Mouse (Mus musculus): ENCODE data around the gene Ndufb2.

The Ndufb2 gene

GRCm38 (mm10) chr6:39592401-39593214 is at the start of gene Ndufb2:
TSS of gene Ndufb2 (plus strand) at chr6:39592574.
- DNase-seq, result peak; percentile 95 to 96

- no peak for DNase-seq
These were observed 49.5 kb upstream of the Ndufb2 start for GRCm38 (mm10) chr6:39542631-39543597.

GRCm38 (mm10) chr6:39543769-39544420 is 48.5 kb upstream of the Ndufb2 start:
- DNase-seq, result no peak

GRCm38 (mm10) chr6:39545474-39545873 is 46.9 kb upstream of the Ndufb2 start:
- no peak for DNase-seq

- DNase-seq, result no peak
These were observed 44.3 kb upstream of the Ndufb2 start for GRCm38 (mm10) chr6:39548030-39548429.

- DNase-seq, result no peak
These were observed 40.3 kb upstream of the Ndufb2 start for GRCm38 (mm10) chr6:39551981-39552636.

- no peak for DNase-seq
These were observed 37.3 kb upstream of the Ndufb2 start for GRCm38 (mm10) chr6:39554888-39555647.

GRCm38 (mm10) chr6:39555648-39555945 is 36.8 kb upstream of the Ndufb2 start:
- DNase-seq, result no peak

GRCm38 (mm10) chr6:39556900-39557659 is 35.3 kb upstream of the Ndufb2 start:
- DNase-seq, result peak; percentile 37 to 40

- DNase-seq, result peak; percentile 63 to 67
These were observed 34.6 kb upstream of the Ndufb2 start, which contains the start of gene Dennd2a for GRCm38 (mm10) chr6:39557723-39558261. TSS of gene Dennd2a (minus strand) at chr6:39557867.

GRCm38 (mm10) chr6:39559276-39559939 is 33.0 kb upstream of the Ndufb2 start:
- no peak for DNase-seq

- peak; percentile 75 to 92 for DNase-seq
These were observed 30.0 kb upstream of the Ndufb2 start for GRCm38 (mm10) chr6:39562166-39563015.

- peak in 1 of 2 experiments; percentile 41 for DNase-seq
These were observed 24.8 kb upstream of the Ndufb2 start for GRCm38 (mm10) chr6:39567528-39567927.

- no peak for DNase-seq
These were observed 21.9 kb upstream of the Ndufb2 start for GRCm38 (mm10) chr6:39570426-39570825.

GRCm38 (mm10) chr6:39573791-39574554 is 18.4 kb upstream of the Ndufb2 start, which contains the start of gene Adck2:
TSS of gene Adck2 (plus strand) at chr6:39573873.
- peak; percentile 85 to 86 for DNase-seq

- DNase-seq, result peak in 1 of 2 experiments; percentile 29
These were observed 17.9 kb upstream of the Ndufb2 start for GRCm38 (mm10) chr6:39574555-39574869.

- DNase-seq, result no peak
These were observed 17.4 kb upstream of the Ndufb2 start for GRCm38 (mm10) chr6:39574951-39575350.

GRCm38 (mm10) chr6:39579552-39579951 is 12.8 kb upstream of the Ndufb2 start:
- DNase-seq, result no peak
